Mouse (Mus musculus) heart, postnatal 10 days (tissue): Measurements from ENCODE around the gene Galc. TPM values are rescaled to one million over a fixed set of nuclear protein-coding genes. Genes with fewer than 3 reads are reported as not detected.
A peak's percentile ranks its signal among the peaks of the same experiment; 100 is the strongest.

Source experiments
- DNase-seq, 2 experiments: peaks; one replicate each; pipeline ENCODE4 v3.0.0; 2021
- intact Hi-C: fragments of 180-260 bp; cut with DNase I; formaldehyde crosslinking; loops from one replicate; pipeline ENCODE4 v1.15.1; 2025
- total RNA-seq, 2 experiments: library from RNA; stranded (reverse); gene quantifications; 2 replicates each; pipeline ENCODE4 v1.2.3; 2021

Gene Galc
- total RNA-seq, 2 experiments from 2014 or later, result 9.9 to 11.7 TPM

DNA sequence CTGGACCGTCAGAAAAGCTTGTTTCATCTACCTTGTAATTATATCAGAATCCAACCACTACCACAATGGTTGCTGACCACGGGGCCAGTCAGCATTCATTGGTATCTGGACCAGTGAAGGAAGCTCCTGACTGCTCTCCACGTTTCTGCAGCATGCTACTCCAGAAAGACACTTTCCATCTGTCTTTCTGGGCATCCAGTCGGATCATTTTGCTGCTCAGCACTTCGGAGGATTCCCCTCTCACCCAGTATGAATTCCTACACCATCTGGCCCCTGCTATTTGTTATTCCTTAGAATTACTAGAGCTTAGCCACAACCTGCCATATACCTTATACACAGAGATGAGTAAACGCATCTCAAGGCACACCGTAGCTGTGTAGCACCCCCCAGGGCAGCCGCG, 70.2 kb downstream of the Galc start:
- intact Hi-C loops, result no loop called here
- DNase-seq, result no peak

DNA sequence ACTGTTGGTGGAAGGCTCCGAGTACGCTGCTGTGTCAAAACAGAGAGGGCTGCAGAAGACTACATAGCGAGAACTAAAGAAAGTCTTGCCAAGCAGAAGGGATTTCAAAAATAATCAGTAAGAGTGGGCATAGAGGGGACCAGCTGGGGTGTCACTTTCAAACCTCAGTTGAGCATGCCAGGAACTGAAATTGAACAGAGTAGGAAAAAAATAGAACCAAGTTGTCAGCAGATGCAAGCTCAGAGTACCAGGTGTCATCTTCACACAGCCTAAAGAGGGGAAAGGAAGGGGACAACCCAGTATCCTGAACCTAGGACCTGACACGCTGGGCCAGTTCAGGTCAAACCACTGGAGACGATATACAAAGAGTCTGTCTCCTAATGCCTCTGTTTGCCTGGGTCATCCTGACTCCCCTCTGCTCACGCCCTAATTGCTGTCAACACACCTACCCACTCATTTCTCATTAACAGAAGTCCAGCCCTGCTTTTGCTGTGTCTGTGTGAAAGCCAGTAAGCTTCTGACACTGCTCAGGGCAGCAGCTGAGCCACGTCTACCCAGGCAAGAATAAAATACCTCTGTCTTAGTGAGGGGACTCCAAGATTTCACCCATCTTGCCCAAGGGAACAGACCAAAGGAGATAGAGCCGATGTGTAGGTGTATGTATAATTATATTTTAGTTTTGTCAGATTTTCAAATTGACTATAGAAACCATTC, 71.9 kb downstream of the Galc start:
- intact Hi-C loops, result no loop called here
- no peak for DNase-seq

DNA sequence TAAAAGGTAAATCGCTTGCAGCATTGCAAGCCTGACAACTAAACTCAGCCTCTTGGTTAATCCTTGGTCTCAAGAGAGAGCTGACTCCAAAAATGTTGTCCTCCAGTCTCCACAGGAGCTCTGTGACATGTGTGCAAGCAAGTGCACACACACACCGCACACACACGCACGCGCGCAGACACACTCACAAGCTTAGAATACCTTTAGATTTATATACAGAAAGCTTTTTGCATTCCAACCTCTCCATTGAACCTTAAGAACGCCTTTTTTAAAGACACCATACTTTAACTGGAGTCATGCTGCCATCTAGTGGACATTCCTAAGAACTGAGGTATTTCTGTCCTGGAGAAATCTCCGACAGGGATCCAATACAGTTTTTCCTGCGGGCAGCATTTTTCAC, 77.5 kb downstream of the Galc start:
- intact Hi-C loops, result loop anchor here (2.0 kb wide), 2 partner anchors 187 to 309 kb away; no protein-coding TSS in a partner anchor
- peak; percentile 48 to 71 for DNase-seq

DNA sequence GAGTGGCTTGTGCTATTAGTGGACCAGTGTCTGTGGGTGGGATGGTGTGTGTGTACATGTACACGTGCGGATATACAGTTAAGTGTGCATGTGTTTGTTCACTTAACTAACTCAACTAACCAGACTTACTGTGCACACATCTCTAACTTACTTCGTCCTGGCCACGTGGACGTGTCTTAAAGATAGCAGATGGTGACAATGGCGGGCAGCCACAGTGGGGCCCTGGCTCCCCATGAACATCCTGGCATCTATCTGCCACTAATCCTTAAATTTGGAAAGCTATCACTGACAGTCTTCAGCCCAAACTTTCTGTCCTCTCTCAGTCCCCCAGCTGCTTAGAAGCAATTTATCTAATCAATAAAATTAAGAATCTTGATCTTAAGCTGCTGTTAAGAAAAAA, 78.5 kb downstream of the Galc start:
- intact Hi-C loops, result loop anchor here (2.0 kb wide), 2 partner anchors 186 to 308 kb away; no protein-coding TSS in a partner anchor
- no peak for DNase-seq

GRCm38 (mm10) chr12:98180235-98180800, 78.9 kb downstream of the Galc start:
- no peak for DNase-seq
- intact Hi-C loops, result loop anchor here (2.0 kb wide), 2 partner anchors 186 to 308 kb away; no protein-coding TSS in a partner anchor

DNA sequence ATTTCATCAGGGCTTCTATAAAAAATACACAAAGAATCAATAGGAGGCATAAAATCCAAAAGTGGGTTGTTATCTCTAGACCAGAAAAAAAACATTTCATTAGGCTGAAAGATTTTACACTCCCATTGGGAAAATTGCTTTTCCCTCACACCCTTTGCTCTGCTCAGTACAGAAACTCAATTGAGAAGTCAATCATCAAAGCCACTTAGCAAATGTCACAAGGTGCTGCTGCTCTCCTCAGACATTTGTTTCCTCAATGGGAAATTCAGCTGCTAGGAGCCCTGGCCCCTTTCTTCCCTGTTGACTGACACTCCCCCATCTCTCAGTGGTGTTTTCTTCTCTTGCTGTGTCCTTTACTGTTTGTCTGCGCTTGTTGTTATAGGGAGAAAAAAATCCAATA, 79.8 kb downstream of the Galc start:
- DNase-seq, result no peak
- intact Hi-C loops, result no loop called here

DNA sequence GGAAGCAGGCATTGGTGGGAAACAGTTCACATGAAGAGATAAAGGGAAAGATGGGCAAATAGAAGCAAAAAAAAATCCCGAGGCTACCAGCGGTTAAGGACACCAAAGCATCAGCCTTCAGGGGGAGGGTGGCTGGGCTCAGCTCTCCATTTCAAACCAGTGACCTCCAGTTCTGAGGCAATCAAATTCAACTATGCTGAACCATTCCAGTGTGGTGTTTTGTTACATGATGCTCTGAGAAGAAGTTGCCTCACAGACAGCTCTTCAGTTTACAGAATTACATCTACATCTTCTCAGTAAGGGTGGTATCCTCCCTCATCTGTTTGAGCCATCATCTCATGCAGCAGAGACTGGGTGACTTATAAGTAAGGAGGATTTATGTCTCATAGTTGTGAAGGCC, 82.6 kb downstream of the Galc start:
- intact Hi-C loops, result no loop called here
- no peak for DNase-seq

DNA sequence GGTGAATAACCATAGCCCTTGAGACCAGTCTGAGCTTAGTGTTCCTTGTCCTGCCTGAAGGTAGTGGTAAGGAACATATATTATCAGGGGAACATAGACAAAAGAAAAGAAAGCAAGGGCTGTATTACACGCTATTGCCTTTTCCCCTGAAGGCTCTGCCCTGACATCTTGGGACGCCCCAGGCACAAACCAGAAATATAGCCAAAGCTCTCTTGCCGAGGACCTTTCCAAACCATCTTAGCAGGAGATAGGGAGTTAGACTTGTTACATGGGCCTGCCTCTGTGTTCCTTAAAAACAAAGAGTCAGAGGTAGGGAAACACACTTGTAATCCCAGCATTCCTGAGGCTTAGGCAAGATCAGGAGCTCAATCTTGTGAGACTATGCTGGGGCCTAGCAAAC, 97.4 kb downstream of the Galc start:
- no peak for DNase-seq

DNA sequence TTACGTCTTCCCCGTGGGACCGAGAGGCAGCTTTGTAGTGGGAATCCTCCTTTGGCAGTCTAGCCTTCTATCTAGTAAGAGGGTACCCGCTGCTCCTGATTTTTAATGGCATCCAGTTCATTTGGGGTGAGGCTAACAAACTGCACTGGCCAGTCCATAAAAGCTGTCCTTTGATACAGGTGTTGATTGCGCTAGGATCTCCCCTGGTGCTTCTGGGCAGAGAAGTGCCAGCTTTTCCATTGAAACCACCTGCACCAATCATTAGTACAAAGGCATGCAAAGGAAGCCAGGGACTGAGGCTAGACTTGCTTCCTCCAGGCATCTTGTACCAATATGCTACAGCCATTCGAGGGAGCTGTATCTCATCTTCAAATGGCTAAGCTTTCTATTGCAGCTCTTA, 98.4 kb downstream of the Galc start:
- intact Hi-C loops, result no loop called here
- DNase-seq, result no peak

More for the DNA sequence above, 97.4 kb downstream of the Galc start:
- intact Hi-C loops, result no loop called here

Other genes with a start within 250 kb of the Galc start
- under 1 TPM; 0.57 to 0.72 TPM for gene Gpr65, start 9.2 kb upstream of the Galc start, total RNA-seq